Mouse (Mus musculus) heart, postnatal 10 days (tissue): ENCODE results near the gene Ntsr1. TPM values are rescaled to one million over a fixed set of nuclear protein-coding genes. Genes with fewer than 3 reads are reported as not detected.
A peak's percentile ranks its signal among the peaks of the same experiment; 100 is the strongest.

Experiments
- DNase-seq, 2 experiments: peaks; one replicate each; pipeline ENCODE4 v3.0.0; 2021
- intact Hi-C: fragments of 180-260 bp; cut with DNase I; formaldehyde crosslinking; loops from one replicate; pipeline ENCODE4 v1.15.1; 2025
- total RNA-seq, 2 experiments: library from RNA; stranded (reverse); gene quantifications; 2 replicates each; pipeline ENCODE4 v1.2.3; 2021

Ntsr1 gene
- total RNA-seq, 2 experiments from 2014 or later: 0.12 TPM

- intact Hi-C loops: no loop called here
- DNase-seq: no peak
Measured at GRCm38 (mm10) chr2:180501217-180501967, 1.6 kb downstream of the Ntsr1 start.

- intact Hi-C loops: no loop called here
Measured at GRCm38 (mm10) chr2:180506281-180506680, 6.5 kb downstream of the Ntsr1 start.

GRCm38 (mm10) chr2:180508455-180509115, 8.8 kb downstream of the Ntsr1 start:
- no peak for DNase-seq
- intact Hi-C loops: no loop called here

More at GRCm38 (mm10) chr2:180506281-180506680, 6.5 kb downstream of the Ntsr1 start:
- no peak for DNase-seq

GRCm38 (mm10) chr2:180510867-180511266, 11.1 kb downstream of the Ntsr1 start:
- intact Hi-C loops: no loop called here
- DNase-seq: no peak

GRCm38 (mm10) chr2:180511875-180512661, 12.3 kb downstream of the Ntsr1 start:
- intact Hi-C loops: no loop called here
- DNase-seq: peak in 1 of 2 experiments; percentile 25

- intact Hi-C loops: no loop called here
- DNase-seq: peak in 1 of 2 experiments; percentile 15
Measured at GRCm38 (mm10) chr2:180513019-180513418, 13.2 kb downstream of the Ntsr1 start.

- no peak for DNase-seq
- intact Hi-C loops: no loop called here
Measured at GRCm38 (mm10) chr2:180513835-180514234, 14.1 kb downstream of the Ntsr1 start.

- no peak for DNase-seq
- intact Hi-C loops: no loop called here
Measured at GRCm38 (mm10) chr2:180521437-180522221, 21.9 kb downstream of the Ntsr1 start.

- DNase-seq: no peak
- intact Hi-C loops: no loop called here
Measured at GRCm38 (mm10) chr2:180522825-180523224, 23.0 kb downstream of the Ntsr1 start.

- no peak for DNase-seq
- intact Hi-C loops: no loop called here
Measured at GRCm38 (mm10) chr2:180527447-180527846, 27.7 kb downstream of the Ntsr1 start.

GRCm38 (mm10) chr2:180527883-180528282, 28.1 kb downstream of the Ntsr1 start:
- intact Hi-C loops: no loop called here
- DNase-seq: no peak

- DNase-seq: peak; percentile 5 to 7
Measured at GRCm38 (mm10) chr2:180530130-180530529, 30.4 kb downstream of the Ntsr1 start.

GRCm38 (mm10) chr2:180530584-180530983, 30.8 kb downstream of the Ntsr1 start:
- no peak for DNase-seq
- intact Hi-C loops: no loop called here

More at GRCm38 (mm10) chr2:180530130-180530529, 30.4 kb downstream of the Ntsr1 start:
- intact Hi-C loops: no loop called here

- no peak for DNase-seq
- intact Hi-C loops: no loop called here
Measured at GRCm38 (mm10) chr2:180531671-180532385, 32.1 kb downstream of the Ntsr1 start.

- intact Hi-C loops: no loop called here
- DNase-seq: peak; percentile 19 to 37
Measured at GRCm38 (mm10) chr2:180532386-180532995, 32.7 kb downstream of the Ntsr1 start.

GRCm38 (mm10) chr2:180533237-180533636, 33.5 kb downstream of the Ntsr1 start:
- no peak for DNase-seq
- intact Hi-C loops: no loop called here

- DNase-seq: no peak
- intact Hi-C loops: no loop called here
Measured at GRCm38 (mm10) chr2:180543675-180544074, 43.9 kb downstream of the Ntsr1 start.

- no peak for DNase-seq
- intact Hi-C loops: no loop called here
Measured at GRCm38 (mm10) chr2:180545046-180545445, 45.3 kb downstream of the Ntsr1 start.

GRCm38 (mm10) chr2:180547384-180548106, 47.8 kb downstream of the Ntsr1 start:
- no peak for DNase-seq
- intact Hi-C loops: no loop called here
